Mouse (Mus musculus): ENCODE measurements around the gene H2al1g. TPM values are rescaled to one million over a fixed set of nuclear protein-coding genes. Genes with fewer than 3 reads are reported as not detected.
"Not testable (repeated sequence)": the region's sequence is repeated elsewhere in the genome, so short reads cannot be mapped to it uniquely, and the experiment has no call there.

Gene H2al1g
- not detected for total RNA-seq (2021)
- long read RNA-seq, experiment 1: 0 reads
- long read RNA-seq, experiment 2: 0 reads

DNA sequence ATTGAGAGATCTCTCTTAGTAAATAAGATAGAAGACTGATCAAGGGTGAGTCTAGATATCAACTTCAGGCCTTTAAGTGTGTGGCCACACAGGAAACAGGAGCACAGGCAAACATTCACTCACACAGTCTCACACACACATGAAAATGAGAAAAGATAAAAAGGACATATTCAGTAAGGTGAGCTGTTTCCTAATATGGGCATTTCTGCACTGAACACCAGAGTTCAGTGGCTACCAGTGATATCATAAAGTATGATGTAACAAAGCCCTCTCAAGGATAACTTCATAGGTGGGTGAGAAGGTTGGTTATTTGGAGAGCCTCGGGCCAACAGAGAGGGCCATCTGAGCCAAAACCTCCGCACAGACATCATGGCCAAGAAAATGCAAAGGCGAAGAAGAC, at the start of gene H2al1g:
TSS of gene H2al1g (plus strand) at position 301 of the 400 bp plus-strand sequence.
- DNase-seq: not testable (repeated sequence)

DNA sequence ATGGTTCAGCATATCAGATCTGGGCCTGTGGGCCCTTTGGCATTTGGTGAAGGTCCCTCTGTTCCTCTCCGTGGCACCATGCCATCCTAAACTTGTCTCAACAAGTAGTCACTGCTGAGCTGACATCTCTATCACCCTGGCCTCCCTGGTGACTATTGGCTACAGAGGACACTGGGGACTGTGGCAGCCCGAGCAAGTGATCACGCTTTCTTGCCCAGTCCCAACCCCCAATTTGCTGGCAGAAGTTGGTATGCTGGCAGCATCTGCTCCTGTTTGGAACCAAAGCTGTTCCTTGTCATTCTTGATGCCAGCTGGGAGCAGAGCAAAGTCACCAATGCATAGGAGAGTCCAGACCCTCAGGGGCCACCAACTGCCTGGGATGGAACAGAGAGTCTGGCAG, 49.0 kb upstream of the H2al1g start:
- peak; percentile 39 to 49 for DNase-seq

DNA sequence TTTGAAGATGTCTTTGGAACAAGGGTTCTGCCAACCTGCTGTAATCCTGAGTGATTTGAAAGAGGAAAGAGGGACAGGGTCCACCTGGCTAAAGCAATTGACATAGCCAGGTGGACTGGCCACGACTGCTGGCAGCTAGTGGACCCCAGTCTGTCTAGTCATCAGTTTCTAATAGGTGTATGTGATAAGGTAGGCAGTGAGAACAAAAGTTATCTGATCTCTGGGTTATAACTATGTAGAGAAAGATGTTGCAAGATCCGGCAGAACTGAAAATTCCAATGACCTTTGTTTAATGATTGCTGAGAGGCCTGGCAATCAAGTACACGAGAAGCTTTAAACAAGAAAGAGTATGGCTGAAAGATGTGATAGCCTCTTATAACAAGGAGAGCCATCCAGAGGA, 44.9 kb upstream of the H2al1g start:
- no peak for DNase-seq

DNA sequence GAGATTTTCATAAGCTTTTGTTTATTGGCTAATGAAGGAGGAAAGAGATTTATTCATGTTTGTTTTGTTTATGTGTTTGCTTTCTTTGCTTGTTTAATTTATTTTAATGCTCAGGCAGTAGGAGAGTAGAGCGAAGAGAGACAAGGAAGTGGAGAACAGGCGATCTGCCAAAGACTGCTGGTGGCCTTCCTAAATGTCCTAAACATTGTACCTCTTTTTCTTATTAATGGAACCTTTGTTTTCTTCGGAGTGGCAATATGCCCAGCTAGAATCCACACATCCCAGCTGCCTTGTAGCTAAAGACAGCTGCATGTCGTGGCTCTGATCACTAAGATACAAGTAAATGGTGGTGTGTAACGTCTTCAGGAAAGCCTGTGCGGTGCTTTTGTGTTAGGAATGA, 41.0 kb upstream of the H2al1g start:
- no peak for DNase-seq

DNA sequence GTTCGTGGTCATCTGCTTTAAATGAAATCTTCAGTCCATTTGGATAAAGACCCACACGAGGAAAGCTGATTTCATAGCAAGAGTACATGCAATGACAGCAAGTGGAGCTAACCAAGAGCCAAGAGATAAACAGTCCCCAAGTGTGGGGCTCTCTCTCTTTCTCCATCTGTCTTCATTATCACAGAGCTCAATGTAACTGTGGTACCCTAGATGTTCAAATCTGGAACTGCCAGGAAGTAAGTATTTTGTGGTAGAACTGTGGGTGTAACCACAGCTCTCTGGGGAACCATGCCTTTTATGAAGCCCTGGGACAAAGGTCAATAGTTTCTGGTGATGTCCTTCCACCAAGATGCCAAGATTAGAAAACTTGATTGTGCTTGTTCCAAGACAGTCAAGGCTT, 37.3 kb upstream of the H2al1g start:
- no peak for DNase-seq

DNA sequence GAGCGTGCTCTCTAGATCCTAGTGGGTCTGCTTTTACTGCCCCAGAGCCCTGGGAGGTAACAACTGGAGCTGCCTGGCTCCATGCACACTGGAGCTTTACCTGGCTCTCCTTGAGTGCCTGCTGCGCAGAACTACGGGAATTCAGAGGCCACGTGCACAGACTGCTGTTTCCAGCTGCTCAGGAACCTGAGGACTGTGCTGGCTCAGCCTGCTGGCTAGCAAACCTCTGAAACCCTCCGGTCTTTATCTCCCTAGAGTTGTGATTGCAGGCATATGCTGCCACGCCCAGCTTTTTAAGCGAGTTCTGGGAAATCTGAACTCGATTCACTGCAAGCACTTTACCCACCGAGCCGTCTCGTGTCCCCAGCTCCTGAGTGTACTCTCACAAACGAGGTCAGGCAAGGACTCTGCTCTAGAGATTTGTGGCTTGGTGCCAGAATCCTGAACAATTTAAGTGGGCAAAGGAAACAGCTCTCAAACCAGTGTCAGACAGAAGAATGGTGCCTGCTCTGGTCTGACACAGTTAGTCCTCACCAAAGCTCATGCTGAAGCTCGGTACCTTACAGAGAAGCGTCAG, 29.7 kb upstream of the H2al1g start:
- DNase-seq: peak; percentile 16 to 34

DNA sequence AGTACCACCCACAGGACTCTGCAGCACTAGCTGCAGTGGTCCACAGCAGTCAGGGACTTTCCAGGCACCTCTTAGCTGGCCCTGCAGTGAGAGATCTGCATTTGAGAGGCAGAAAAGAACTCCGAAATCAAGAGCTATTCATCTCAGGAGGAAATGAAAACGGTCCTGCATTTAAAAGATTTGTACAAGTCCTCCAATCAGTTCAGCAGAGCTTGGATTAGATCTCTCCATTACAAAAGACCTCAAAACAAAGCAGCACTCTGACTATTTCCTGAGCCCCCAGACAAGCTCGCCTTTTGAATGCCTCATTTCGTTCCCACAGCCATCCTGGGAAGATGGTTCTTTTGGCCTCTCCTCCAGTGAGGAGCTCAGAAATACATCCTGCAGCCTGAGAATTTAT, 28.8 kb upstream of the H2al1g start:
- no peak for DNase-seq

DNA sequence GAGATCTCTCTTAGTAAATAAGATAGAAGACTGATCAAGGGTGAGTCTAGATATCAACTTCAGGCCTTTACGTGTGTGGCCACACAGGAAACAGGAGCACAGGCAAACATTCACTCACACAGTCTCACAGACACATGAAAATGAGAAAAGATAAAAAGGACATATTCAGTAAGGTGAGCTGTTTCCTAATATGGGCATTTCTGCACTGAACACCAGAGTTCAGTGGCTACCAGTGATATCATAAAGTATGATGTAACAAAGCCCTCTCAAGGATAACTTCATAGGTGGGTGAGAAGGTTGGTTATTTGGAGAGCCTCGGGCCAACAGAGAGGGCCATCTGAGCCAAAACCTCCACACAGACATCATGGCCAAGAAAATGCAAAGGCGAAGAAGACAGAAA, 19.1 kb upstream of the H2al1g start, which contains the start of gene H2al1a:
TSS of gene H2al1a (plus strand) at position 301 of the 400 bp plus-strand sequence.
- not testable (repeated sequence) for DNase-seq

DNA sequence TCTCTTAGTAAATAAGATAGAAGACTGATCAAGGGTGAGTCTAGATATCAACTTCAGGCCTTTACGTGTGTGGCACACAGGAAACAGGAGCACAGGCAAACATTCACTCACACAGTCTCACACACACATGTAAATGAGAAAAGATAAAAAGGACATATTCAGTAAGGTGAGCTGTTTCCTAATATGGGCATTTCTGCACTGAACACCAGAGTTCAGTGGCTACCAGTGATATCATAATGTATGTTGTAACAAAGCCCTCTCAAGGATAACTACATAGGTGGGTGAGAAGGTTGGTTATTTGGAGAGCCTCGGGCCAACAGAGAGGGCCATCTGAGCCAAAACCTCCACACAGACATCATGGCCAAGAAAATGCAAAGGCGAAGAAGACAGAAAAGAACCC, 15.9 kb upstream of the H2al1g start, which contains the start of gene H2al1b:
TSS of gene H2al1b (plus strand) at position 301 of the 400 bp plus-strand sequence.
- DNase-seq: not testable (repeated sequence)

DNA sequence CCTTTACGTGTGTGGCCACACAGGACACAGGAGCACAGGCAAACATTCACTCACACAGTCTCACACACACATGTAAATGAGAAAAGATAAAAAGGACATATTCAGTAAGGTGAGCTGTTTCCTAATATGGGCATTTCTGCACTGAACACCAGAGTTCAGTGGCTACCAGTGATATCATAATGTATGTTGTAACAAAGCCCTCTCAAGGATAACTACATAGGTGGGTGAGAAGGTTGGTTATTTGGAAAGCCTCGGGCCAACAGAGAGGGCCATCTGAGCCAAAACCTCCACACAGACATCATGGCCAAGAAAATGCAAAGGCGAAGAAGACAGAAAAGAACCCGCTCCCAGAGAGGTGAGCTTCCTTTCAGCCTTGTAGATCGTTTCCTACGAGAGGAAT, 12.7 kb upstream of the H2al1g start, which contains the start of gene H2al1c:
TSS of gene H2al1c (plus strand) at position 301 of the 400 bp plus-strand sequence.
- DNase-seq: not testable (repeated sequence)

DNA sequence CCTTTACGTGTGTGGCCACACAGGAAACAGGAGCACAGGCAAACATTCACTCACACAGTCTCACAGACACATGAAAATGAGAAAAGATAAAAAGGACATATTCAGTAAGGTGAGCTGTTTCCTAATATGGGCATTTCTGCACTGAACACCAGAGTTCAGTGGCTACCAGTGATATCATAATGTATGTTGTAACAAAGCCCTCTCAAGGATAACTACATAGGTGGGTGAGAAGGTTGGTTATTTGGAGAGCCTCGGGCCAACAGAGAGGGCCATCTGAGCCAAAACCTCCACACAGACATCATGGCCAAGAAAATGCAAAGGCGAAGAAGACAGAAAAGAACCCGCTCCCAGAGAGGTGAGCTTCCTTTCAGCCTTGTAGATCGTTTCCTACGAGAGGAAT, 9.5 kb upstream of the H2al1g start, which contains the start of gene H2al1d:
TSS of gene H2al1d (plus strand) at position 301 of the 400 bp plus-strand sequence.
- not testable (repeated sequence) for DNase-seq

DNA sequence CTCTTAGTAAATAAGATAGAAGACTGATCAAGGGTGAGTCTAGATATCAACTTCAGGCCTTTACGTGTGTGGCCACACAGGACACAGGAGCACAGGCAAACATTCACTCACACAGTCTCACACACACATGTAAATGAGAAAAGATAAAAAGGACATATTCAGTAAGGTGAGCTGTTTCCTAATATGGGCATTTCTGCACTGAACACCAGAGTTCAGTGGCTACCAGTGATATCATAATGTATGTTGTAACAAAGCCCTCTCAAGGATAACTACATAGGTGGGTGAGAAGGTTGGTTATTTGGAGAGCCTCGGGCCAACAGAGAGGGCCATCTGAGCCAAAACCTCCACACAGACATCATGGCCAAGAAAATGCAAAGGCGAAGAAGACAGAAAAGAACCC, 6.4 kb upstream of the H2al1g start, which contains the start of gene H2al1e:
TSS of gene H2al1e (plus strand) at position 301 of the 400 bp plus-strand sequence.
- DNase-seq: not testable (repeated sequence)

DNA sequence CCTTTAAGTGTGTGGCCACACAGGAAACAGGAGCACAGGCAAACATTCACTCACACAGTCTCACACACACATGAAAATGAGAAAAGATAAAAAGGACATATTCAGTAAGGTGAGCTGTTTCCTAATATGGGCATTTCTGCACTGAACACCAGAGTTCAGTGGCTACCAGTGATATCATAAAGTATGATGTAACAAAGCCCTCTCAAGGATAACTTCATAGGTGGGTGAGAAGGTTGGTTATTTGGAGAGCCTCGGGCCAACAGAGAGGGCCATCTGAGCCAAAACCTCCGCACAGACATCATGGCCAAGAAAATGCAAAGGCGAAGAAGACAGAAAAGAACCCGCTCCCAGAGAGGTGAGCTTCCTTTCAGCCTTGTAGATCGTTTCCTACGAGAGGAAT, 3.2 kb upstream of the H2al1g start, which contains the start of gene H2al1f:
TSS of gene H2al1f (plus strand) at position 301 of the 400 bp plus-strand sequence.
- DNase-seq: not testable (repeated sequence)

DNA sequence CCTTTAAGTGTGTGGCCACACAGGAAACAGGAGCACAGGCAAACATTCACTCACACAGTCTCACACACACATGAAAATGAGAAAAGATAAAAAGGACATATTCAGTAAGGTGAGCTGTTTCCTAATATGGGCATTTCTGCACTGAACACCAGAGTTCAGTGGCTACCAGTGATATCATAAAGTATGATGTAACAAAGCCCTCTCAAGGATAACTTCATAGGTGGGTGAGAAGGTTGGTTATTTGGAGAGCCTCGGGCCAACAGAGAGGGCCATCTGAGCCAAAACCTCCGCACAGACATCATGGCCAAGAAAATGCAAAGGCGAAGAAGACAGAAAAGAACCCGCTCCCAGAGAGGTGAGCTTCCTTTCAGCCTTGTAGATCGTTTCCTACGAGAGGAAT, 3.1 kb downstream of the H2al1g start, which contains the start of gene H2al1h:
TSS of gene H2al1h (plus strand) at position 301 of the 400 bp plus-strand sequence.
- DNase-seq: not testable (repeated sequence)

DNA sequence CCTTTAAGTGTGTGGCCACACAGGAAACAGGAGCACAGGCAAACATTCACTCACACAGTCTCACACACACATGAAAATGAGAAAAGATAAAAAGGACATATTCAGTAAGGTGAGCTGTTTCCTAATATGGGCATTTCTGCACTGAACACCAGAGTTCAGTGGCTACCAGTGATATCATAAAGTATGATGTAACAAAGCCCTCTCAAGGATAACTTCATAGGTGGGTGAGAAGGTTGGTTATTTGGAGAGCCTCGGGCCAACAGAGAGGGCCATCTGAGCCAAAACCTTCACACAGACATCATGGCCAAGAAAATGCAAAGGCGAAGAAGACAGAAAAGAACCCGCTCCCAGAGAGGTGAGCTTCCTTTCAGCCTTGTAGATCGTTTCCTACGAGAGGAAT, 6.3 kb downstream of the H2al1g start, which contains the start of gene H2al1i:
TSS of gene H2al1i (plus strand) at position 301 of the 400 bp plus-strand sequence.
- DNase-seq: not testable (repeated sequence)

DNA sequence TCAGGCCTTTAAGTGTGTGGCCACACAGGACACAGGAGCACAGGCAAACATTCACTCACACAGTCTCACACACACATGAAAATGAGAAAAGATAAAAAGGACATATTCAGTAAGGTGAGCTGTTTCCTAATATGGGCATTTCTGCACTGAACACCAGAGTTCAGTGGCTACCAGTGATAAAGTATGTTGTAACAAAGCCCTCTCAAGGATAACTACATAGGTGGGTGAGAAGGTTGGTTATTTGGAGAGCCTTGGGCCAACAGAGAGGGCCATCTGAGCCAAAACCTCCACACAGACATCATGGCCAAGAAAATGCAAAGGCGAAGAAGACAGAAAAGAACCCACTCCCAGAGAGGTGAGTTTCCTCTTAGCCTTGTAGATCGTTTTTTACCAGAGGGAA, 9.5 kb downstream of the H2al1g start, which contains the start of gene H2al1j:
TSS of gene H2al1j (plus strand) at position 301 of the 400 bp plus-strand sequence.
- not testable (repeated sequence) for DNase-seq

DNA sequence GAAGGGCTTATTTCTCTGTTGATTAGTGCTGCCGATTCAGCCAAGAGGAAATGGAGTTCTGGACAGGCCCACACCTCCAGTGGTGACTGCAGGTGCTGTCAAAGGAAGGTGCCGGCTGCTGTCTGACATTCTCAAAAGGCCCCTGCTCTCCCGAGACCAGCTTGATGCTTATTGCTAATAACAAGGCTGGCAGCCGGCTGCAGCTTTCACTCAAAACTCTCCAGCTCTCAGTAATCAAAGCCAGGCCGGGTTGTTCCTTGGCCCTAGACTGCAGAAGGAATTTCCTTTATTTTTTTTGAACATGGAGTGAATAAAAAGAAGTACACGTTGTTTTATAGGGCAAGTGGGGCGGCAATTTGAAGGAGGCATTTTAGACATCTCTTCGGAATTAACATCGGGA, 27.7 kb downstream of the H2al1g start:
- DNase-seq: peak; percentile 22 to 26

DNA sequence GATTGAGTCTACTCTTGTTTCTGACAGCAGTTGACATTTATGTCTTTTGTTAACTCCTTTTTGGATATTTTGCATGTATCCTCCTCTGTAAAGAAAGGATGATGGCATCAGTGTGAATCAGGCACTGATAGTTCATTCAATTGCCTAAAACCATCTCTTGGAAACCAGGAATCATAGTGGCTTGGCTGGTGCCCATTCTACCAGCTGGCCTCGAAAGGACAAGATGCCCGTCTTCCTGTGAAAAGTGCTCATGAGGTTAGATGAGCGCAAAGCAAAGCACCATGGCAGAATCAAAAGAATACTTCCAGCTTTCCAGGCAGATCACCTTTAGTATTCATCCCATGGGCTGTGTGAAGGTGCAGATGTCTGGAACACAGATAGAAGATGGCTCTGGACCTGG, 28.7 kb downstream of the H2al1g start:
- DNase-seq: no peak

DNA sequence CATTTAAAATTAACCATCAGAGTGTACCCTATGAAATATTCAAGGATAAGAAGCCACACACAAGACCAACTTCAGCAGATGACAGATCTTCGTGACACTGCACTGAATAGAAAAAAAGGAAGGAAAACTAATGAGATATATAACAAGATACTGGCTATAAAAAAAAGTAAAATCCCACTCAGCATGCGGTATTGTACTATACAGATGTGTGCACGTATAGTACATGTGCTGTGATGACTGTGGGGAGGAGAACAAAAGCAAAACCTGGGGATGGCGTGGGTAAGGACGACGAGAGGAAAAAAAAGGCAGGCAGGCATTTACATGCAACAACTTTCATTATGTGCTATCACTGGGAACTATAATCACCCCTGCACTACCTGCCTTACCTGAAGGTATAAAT, 42.8 kb downstream of the H2al1g start:
- DNase-seq: no peak

DNA sequence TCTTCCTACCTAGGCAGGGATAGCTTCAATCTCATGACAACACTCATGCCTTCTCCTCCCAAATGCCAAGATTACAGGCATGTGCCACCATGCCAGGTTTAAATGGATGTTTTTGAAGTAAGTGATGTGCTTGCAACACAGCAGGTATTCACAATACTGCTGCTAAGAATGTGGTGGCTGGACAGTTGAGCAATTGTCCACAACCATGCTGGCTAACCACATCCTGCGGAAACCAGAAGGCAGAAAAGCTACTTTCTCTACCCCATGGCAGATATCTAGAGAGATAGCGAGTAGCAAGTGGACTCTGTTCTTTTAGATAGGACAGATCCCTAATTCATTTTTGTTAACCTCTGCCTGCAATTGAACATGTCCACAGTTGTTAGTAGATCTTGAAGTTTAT, 43.2 kb downstream of the H2al1g start:
- no peak for DNase-seq

DNA sequence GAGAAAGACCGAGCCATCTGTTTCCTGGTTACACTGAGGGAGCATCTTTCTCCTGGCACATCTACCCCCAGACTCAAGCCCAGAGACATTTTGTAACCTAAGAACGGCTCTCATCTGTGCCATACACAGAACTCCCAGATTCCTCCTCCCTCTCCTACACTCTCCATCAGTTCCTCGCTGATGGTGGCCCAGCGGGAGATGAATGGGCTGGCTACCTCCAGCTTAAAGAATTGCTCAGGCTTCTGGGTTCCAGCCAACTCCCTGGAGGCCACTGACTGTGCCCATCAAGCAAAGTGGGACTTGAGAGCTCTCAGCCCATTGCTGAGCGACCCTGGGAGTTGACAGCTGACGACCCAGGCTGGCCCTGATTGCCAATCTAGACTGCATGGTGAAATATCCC, 45.8 kb downstream of the H2al1g start:
- DNase-seq: no peak

DNA sequence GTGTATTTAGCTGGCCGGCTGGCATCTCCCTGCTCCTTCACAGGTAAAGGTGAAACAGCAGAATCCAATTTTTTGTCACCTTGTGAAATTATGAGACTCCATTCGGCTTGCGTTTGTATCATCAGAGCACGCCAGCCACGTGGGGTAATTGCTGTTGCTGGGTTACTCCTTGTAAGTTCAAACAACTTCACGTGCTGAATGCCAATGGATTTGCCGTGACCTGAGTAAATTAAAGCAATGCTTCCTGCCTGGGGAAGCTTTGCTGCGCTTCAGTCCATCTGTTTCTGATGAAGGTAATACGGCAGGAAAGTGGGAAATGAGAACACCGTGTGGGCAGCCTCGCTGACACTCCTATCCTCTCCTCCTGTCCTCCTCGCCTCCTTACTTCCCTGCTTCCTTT, 47.1 kb downstream of the H2al1g start:
- DNase-seq: no peak

Data from heart, adult 18-20 months (tissue).